Mouse (Mus musculus): ENCODE measurements around the gene Eif4ebp2. TPM values are rescaled to one million over a fixed set of nuclear protein-coding genes. Genes with fewer than 3 reads are reported as not detected.

Gene Eif4ebp2
- polyA plus RNA-seq, 1 experiment from 2014 or later = 57.4 TPM

GRCm38 (mm10) chr10:61484801-61485200, 32.3 kb upstream of the Eif4ebp2 start:
- H3K4me2 ChIP-seq (replicated peaks; ENCODE audit: low read depth, low read length) = no peak overlapping the region
- no peak overlapping the region for H3K27ac ChIP-seq (ENCODE audit: low read length)
- no peak for ATAC-seq (ENCODE audit: low FRiP score, low TSS enrichment)
- 64% methylated on average over 11 of the region's 11 CpGs for WGBS
- H3K27me3 ChIP-seq (ENCODE audit: insufficient read depth, low read length) = no peaks in the 10 kb centered on the region
- H3K9me3 ChIP-seq (ENCODE audit: low read length) = no peaks in the 10 kb centered on the region
- H3K9ac ChIP-seq (replicated peaks; ENCODE audit: low read length) = no peak overlapping the region
- no peaks in the 10 kb centered on the region for H3K36me3 ChIP-seq (ENCODE audit: insufficient read depth, low read length)
- no peaks in the 10 kb centered on the region for H3K4me1 ChIP-seq (ENCODE audit: insufficient read depth, low read length)
- H3K4me3 ChIP-seq (ENCODE audit: low read length) = no peak overlapping the region

GRCm38 (mm10) chr10:61482771-61483170, 30.3 kb upstream of the Eif4ebp2 start:
- Histone ChIP-seq H3K9me3 (ENCODE audit: low read length) (no peaks in the 10 kb centered on the region), H3K27ac (ENCODE audit: low read length) (no peak overlapping the region), H3K4me1 (ENCODE audit: insufficient read depth, low read length) (no peaks in the 10 kb centered on the region), H3K4me2 (replicated peaks; ENCODE audit: low read depth, low read length) (no peak overlapping the region), H3K27me3 (ENCODE audit: insufficient read depth, low read length) (no peaks in the 10 kb centered on the region), H3K4me3 (ENCODE audit: low read length) (no peak overlapping the region), H3K36me3 (ENCODE audit: insufficient read depth, low read length) (no peaks in the 10 kb centered on the region), H3K9ac (replicated peaks; ENCODE audit: low read length) (no peak overlapping the region)
- 84% methylated on average over 7 of the region's 7 CpGs for WGBS
- ATAC-seq (ENCODE audit: low FRiP score, low TSS enrichment) = no peak

GRCm38 (mm10) chr10:61480488-61480887, 28.0 kb upstream of the Eif4ebp2 start:
- Histone ChIP-seq H3K9me3 (ENCODE audit: low read length) (no peaks in the 10 kb centered on the region), H3K27ac (ENCODE audit: low read length) (no peak overlapping the region), H3K9ac (replicated peaks; ENCODE audit: low read length) (no peak overlapping the region), H3K4me2 (replicated peaks; ENCODE audit: low read depth, low read length) (no peak overlapping the region), H3K27me3 (ENCODE audit: insufficient read depth, low read length) (no peaks in the 10 kb centered on the region), H3K36me3 (ENCODE audit: insufficient read depth, low read length) (no peaks in the 10 kb centered on the region), H3K4me1 (ENCODE audit: insufficient read depth, low read length) (0 out of 2 replicates have a peak, but pooled peaks cover 5% of the 10 kb centered on the region), H3K4me3 (ENCODE audit: low read length) (no peak overlapping the region)
- WGBS = 78% methylated on average over 1 of the region's 1 CpGs
- ATAC-seq (ENCODE audit: low FRiP score, low TSS enrichment) = no peak

GRCm38 (mm10) chr10:61479927-61480326, 27.5 kb upstream of the Eif4ebp2 start:
- WGBS = 85% methylated on average over 4 of the region's 4 CpGs

GRCm38 (mm10) chr10:61479461-61479860, 27.0 kb upstream of the Eif4ebp2 start:
- Histone ChIP-seq H3K4me1 (ENCODE audit: insufficient read depth, low read length) (peaks cover 10% of the 10 kb centered on the region), H3K9ac (replicated peaks; ENCODE audit: low read length) (no peak overlapping the region), H3K27ac (ENCODE audit: low read length) (no peak overlapping the region), H3K9me3 (ENCODE audit: low read length) (no peaks in the 10 kb centered on the region), H3K36me3 (ENCODE audit: insufficient read depth, low read length) (no peaks in the 10 kb centered on the region), H3K4me2 (replicated peaks; ENCODE audit: low read depth, low read length) (no peak overlapping the region), H3K4me3 (ENCODE audit: low read length) (no peak overlapping the region), H3K27me3 (ENCODE audit: insufficient read depth, low read length) (no peaks in the 10 kb centered on the region)
- ATAC-seq (ENCODE audit: low FRiP score, low TSS enrichment) = no peak
- WGBS = 81% methylated on average over 10 of the region's 10 CpGs

More at GRCm38 (mm10) chr10:61479927-61480326, 27.5 kb upstream of the Eif4ebp2 start:
- H3K27ac ChIP-seq (ENCODE audit: low read length) = no peak overlapping the region
- no peak for ATAC-seq (ENCODE audit: low FRiP score, low TSS enrichment)
- H3K9ac ChIP-seq (replicated peaks; ENCODE audit: low read length) = no peak overlapping the region
- H3K27me3 ChIP-seq (ENCODE audit: insufficient read depth, low read length) = no peaks in the 10 kb centered on the region
- no peaks in the 10 kb centered on the region for H3K9me3 ChIP-seq (ENCODE audit: low read length)
- H3K4me2 ChIP-seq (replicated peaks; ENCODE audit: low read depth, low read length) = no peak overlapping the region
- no peaks in the 10 kb centered on the region for H3K36me3 ChIP-seq (ENCODE audit: insufficient read depth, low read length)
- no peak overlapping the region for H3K4me3 ChIP-seq (ENCODE audit: low read length)
- H3K4me1 ChIP-seq (ENCODE audit: insufficient read depth, low read length) = peaks cover 9% of the 10 kb centered on the region

GRCm38 (mm10) chr10:61476440-61477165, 24.1 kb upstream of the Eif4ebp2 start:
- H3K4me1 ChIP-seq (ENCODE audit: insufficient read depth, low read length) = peaks cover 10% of the 10 kb centered on the region
- peak overlapping the region; percentile 67 for H3K4me3 ChIP-seq (ENCODE audit: low read length)
- peak overlapping the region; percentile 31 for H3K27ac ChIP-seq (ENCODE audit: low read length)
- peak; percentile 8; the same call in 1 of the 2 replicates for ATAC-seq (ENCODE audit: low FRiP score, low TSS enrichment)
- 3% methylated on average over 15 of the region's 15 CpGs for WGBS
- no peaks in the 10 kb centered on the region for H3K9me3 ChIP-seq (ENCODE audit: low read length)
- H3K36me3 ChIP-seq (ENCODE audit: insufficient read depth, low read length) = no peaks in the 10 kb centered on the region
- peak overlapping the region; percentile 90 for H3K4me2 ChIP-seq (replicated peaks; ENCODE audit: low read depth, low read length)
- no peaks in the 10 kb centered on the region for H3K27me3 ChIP-seq (ENCODE audit: insufficient read depth, low read length)
- H3K9ac ChIP-seq (replicated peaks; ENCODE audit: low read length) = peak overlapping the region; percentile 71

- Histone ChIP-seq H3K36me3 (ENCODE audit: insufficient read depth, low read length) (no peaks in the 10 kb centered on the region), H3K27me3 (ENCODE audit: insufficient read depth, low read length) (no peaks in the 10 kb centered on the region), H3K9ac (replicated peaks; ENCODE audit: low read length) (peak within 1 kb of the TSS; percentile 71), H3K9me3 (ENCODE audit: low read length) (no peaks in the 10 kb centered on the region), H3K27ac (ENCODE audit: low read length) (peak within 1 kb of the TSS; percentile 31), H3K4me1 (ENCODE audit: insufficient read depth, low read length) (peaks cover 10% of the 10 kb centered on the region), H3K4me3 (ENCODE audit: low read length) (peak within 1 kb of the TSS; percentile 67), H3K4me2 (replicated peaks; ENCODE audit: low read depth, low read length) (peak within 1 kb of the TSS; percentile 90)
- WGBS = under 1% methylated on average over 68 of the region's 70 CpGs
- peak; percentile 98 for ATAC-seq (ENCODE audit: low FRiP score, low TSS enrichment)
Observed at GRCm38 (mm10) chr10:61475594-61476439, 23.4 kb upstream of the Eif4ebp2 start, which contains the start of gene Lrrc20. Lrrc20 (plus strand) TSS chr10:61475801.

GRCm38 (mm10) chr10:61474344-61474743, 21.9 kb upstream of the Eif4ebp2 start:
- 65% methylated on average over 1 of the region's 1 CpGs for WGBS
- H3K27ac ChIP-seq (ENCODE audit: low read length) = no peak overlapping the region
- H3K36me3 ChIP-seq (ENCODE audit: insufficient read depth, low read length) = no peaks in the 10 kb centered on the region
- no peak overlapping the region for H3K4me3 ChIP-seq (ENCODE audit: low read length)
- no peaks in the 10 kb centered on the region for H3K27me3 ChIP-seq (ENCODE audit: insufficient read depth, low read length)
- H3K4me1 ChIP-seq (ENCODE audit: insufficient read depth, low read length) = peaks cover 10% of the 10 kb centered on the region
- H3K9me3 ChIP-seq (ENCODE audit: low read length) = no peaks in the 10 kb centered on the region
- no peak overlapping the region for H3K9ac ChIP-seq (replicated peaks; ENCODE audit: low read length)
- no peak overlapping the region for H3K4me2 ChIP-seq (replicated peaks; ENCODE audit: low read depth, low read length)
- ATAC-seq (ENCODE audit: low FRiP score, low TSS enrichment) = no peak

- Histone ChIP-seq H3K36me3 (ENCODE audit: insufficient read depth, low read length) (no peaks in the 10 kb centered on the region), H3K9ac (replicated peaks; ENCODE audit: low read length) (no peak overlapping the region), H3K27me3 (ENCODE audit: insufficient read depth, low read length) (no peaks in the 10 kb centered on the region), H3K9me3 (ENCODE audit: low read length) (no peaks in the 10 kb centered on the region), H3K4me3 (ENCODE audit: low read length) (no peak overlapping the region), H3K4me2 (replicated peaks; ENCODE audit: low read depth, low read length) (no peak overlapping the region), H3K4me1 (ENCODE audit: insufficient read depth, low read length) (peaks cover 10% of the 10 kb centered on the region), H3K27ac (ENCODE audit: low read length) (no peak overlapping the region)
- ATAC-seq (ENCODE audit: low FRiP score, low TSS enrichment) = no peak
- 70% methylated on average over 3 of the region's 3 CpGs for WGBS
Observed at GRCm38 (mm10) chr10:61473640-61474039, 21.2 kb upstream of the Eif4ebp2 start.

GRCm38 (mm10) chr10:61468900-61469299, 16.4 kb upstream of the Eif4ebp2 start:
- WGBS = 70% methylated on average over 7 of the region's 7 CpGs
- Histone ChIP-seq H3K36me3 (ENCODE audit: insufficient read depth, low read length) (no peaks in the 10 kb centered on the region), H3K27ac (ENCODE audit: low read length) (no peak overlapping the region), H3K9me3 (ENCODE audit: low read length) (no peaks in the 10 kb centered on the region), H3K27me3 (ENCODE audit: insufficient read depth, low read length) (no peaks in the 10 kb centered on the region), H3K4me3 (ENCODE audit: low read length) (no peak overlapping the region), H3K4me2 (replicated peaks; ENCODE audit: low read depth, low read length) (no peak overlapping the region), H3K4me1 (ENCODE audit: insufficient read depth, low read length) (no peaks in the 10 kb centered on the region), H3K9ac (replicated peaks; ENCODE audit: low read length) (no peak overlapping the region)
- ATAC-seq (ENCODE audit: low FRiP score, low TSS enrichment) = no peak
